Mouse (Mus musculus) cortical plate, adult 2 months (tissue): ENCODE data around the gene Npas2.

Source experiments
- CTCF ChIP-seq: fragments of 200-500 bp; IDR thresholded peaks from 2 replicates; pipeline ENCODE4 v1.5.1; 2011; ENCODE audit warnings: mild to moderate bottlenecking, control low read depth, low read length; ENCODE audit not compliant: insufficient read depth; ENCODE audit errors: extremely low read depth
- POLR2A ChIP-seq: fragments of 200-500 bp; IDR thresholded peaks from 2 replicates; pipeline ENCODE4 v1.6.1; 2011; ENCODE audit warnings: mild to moderate bottlenecking, low read length, control low read depth; ENCODE audit not compliant: insufficient read depth; ENCODE audit errors: extremely low read depth

DNA sequence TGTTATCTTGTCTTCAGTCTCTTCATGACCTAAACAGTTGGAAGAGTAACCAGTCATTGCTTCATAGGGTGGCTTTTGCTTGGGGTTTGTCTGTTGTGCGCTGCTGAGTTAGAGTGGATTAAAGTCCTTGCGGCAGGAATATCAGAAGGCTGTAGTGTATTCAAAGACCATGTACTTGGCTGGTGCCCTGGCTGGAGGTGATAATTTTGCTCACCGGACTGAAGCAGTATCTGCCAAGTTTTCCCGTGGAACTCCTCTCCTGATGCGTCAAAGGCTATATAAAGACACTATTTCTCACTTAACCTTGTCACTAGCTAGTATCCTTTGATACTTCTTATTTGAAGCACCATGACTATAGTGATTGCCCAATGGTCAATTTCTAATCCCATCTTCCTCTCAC is 34.9 kb downstream of the Npas2 start:
- TF ChIP-seq POLR2A (no peak), CTCF (no peak)
